Mouse (Mus musculus) hindbrain, embryonic 13.5 days (tissue): ENCODE data around the gene Gpr84. TPM values are rescaled to one million over a fixed set of nuclear protein-coding genes. Genes with fewer than 3 reads are reported as not detected.

Experiments used
- ATAC-seq: fragments of 200-750 bp; cut with Nextera tagmentation; 2 replicates; pipeline ENCODE4 v1.8.0; 2017; ENCODE audit warnings: moderate TSS enrichment; ENCODE audit not compliant: low FRiP score
- H3K27ac ChIP-seq: fragments of 300-500 bp; sonication (generic); 2 replicates; pipeline ENCODE4 v1.5.1; 2015; ENCODE audit warnings: inconsistent platforms, mild to moderate bottlenecking, moderate library complexity
- H3K27me3 ChIP-seq: fragments of 300-500 bp; sonication (generic); 2 replicates; pipeline ENCODE4 v1.6.1; 2015; ENCODE audit warnings: mild to moderate bottlenecking, inconsistent platforms
- H3K36me3 ChIP-seq: fragments of 300-500 bp; sonication (generic); 2 replicates; pipeline ENCODE4 v1.6.1; 2015; ENCODE audit warnings: mild to moderate bottlenecking, inconsistent platforms
- H3K4me1 ChIP-seq: fragments of 300-500 bp; sonication (generic); replicated peaks from 2 replicates; pipeline ENCODE4 v1.6.1; 2015; ENCODE audit warnings: inconsistent platforms
- H3K4me2 ChIP-seq: fragments of 300-500 bp; sonication (generic); 2 replicates; pipeline ENCODE4 v1.6.1; 2015; ENCODE audit warnings: inconsistent platforms, mild to moderate bottlenecking, moderate library complexity
- H3K4me3 ChIP-seq: fragments of 300-500 bp; sonication (generic); 2 replicates; pipeline ENCODE4 v1.5.1; 2015; ENCODE audit warnings: mild to moderate bottlenecking, inconsistent platforms
- H3K9ac ChIP-seq: fragments of 300-500 bp; sonication (generic); 2 replicates; pipeline ENCODE4 v1.6.1; 2015; ENCODE audit warnings: mild to moderate bottlenecking, inconsistent platforms
- H3K9me3 ChIP-seq: fragments of 300-500 bp; sonication (generic); 2 replicates; pipeline ENCODE4 v1.6.1; 2016; ENCODE audit warnings: inconsistent platforms
- WGBS: fragments of 180-500 bp; shearing (Covaris S2); methylation state at CpG from one replicate; pipeline ENCODE4 v1.1.7; 2015; 5-methylcytosine and 5-hydroxymethylcytosine counted together
- microRNA counts: library from miRNA; unstranded; fragments of <30 nt; microRNA quantifications from one replicate; lab custom pipeline; 2016
- microRNA-seq: library from miRNA; unstranded; fragments of <30 nt; microRNA quantifications from one replicate; pipeline ENCODE4, GENCODE M21; 2016
- polyA plus RNA-seq: library from polyadenylated mRNA; unstranded; fragments of >200 nt; fragmentation: Nextera tagmentation; extraction: Ambion mirVana; gene quantifications from 2 replicates; pipeline ENCODE4 v1.2.1, GENCODE M21; 2015

Gene Gpr84
- polyA plus RNA-seq, 1 experiment from 2014 or later: 0.34 TPM

DNA sequence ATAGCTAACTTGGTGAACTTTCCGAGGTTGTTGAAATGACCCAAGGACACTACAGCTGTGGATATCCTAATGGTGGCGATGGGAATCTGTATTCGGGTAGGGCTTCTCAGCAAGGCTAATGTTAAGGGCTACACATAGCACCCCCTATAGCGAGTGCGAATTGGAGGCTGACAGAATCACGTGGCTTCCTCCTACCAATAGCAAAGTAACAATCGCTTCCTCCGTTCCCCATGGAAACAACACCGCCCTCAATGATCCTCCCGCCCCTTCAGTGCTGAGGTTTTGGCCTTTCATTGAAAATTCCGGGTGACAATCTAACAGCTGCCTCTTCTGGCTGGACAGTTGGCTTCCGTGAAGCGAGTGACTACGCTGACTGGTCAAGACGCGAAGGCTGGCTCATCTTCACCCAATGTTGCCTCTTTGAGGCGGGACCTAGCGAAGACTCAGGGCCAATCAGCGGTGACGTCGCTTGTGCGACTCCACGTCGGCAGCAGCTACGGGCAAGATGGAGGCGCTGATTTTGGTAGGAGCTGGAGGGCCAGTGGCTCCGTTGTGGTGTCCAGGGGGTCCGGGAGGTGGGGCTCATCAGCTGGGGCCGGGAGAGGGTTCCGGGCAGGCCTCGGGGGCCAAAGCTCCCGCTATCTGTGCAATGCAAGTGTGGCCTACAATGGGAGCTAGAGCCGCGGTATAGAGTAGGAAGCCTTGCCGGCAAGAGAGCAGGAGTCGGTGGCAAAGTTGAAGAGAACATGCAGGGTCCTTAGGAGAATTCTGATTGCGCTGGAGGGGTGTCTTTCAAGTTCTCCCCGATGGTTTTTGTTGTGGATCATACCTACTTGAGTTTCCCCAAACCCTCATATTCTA, 37.8 kb downstream of the Gpr84 start, which contains the start of gene Copz1:
Gene Copz1 (plus strand): TSS at position 296 of the 861 bp plus-strand sequence.
- ATAC-seq: peak; percentile 100
- peak within 1 kb of the TSS; percentile 81 for H3K4me3 ChIP-seq
- 0 out of 2 replicates have a peak, but pooled peaks cover 3% of the 10 kb centered on the region for H3K27me3 ChIP-seq
- peak within 1 kb of the TSS; percentile 87 for H3K9ac ChIP-seq
- peaks cover 16% of the 10 kb centered on the region for H3K4me1 ChIP-seq
- H3K36me3 ChIP-seq: no peaks in the 10 kb centered on the region
- H3K9me3 ChIP-seq: no peaks in the 10 kb centered on the region
- peak within 1 kb of the TSS; percentile 78 for H3K4me2 ChIP-seq
- WGBS: under 1% methylated on average over 38 of the region's 38 CpGs
- H3K27ac ChIP-seq: peak within 1 kb of the TSS; percentile 79

DNA sequence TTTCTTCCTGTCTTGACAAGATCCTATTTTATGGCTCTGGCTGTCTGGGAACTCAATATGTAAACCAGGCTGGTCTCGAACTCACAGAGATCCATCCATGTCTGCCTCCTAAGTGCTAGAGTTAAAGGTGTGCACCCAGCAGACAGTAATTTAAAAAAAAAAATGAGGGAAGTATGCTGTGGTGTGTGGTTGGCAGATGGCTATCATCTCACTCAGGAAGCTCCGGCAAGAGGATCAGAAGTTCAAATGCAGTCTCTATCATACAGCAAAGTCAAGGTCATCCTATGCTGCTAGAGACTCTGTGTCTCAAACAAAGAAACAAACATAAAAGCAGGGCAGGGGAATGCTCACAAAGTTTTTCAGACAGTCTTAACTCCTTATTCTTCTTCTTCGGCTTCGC, 41.5 kb downstream of the Gpr84 start:
- no peak overlapping the region for H3K9ac ChIP-seq
- H3K27ac ChIP-seq: no peak overlapping the region
- no peak overlapping the region for H3K4me2 ChIP-seq
- 0 out of 2 replicates have a peak, but pooled peaks cover 3% of the 10 kb centered on the region for H3K27me3 ChIP-seq
- no peak overlapping the region for H3K4me3 ChIP-seq
- no peaks in the 10 kb centered on the region for H3K36me3 ChIP-seq
- WGBS: 87% methylated on average over 4 of the region's 4 CpGs
- H3K4me1 ChIP-seq: peaks cover 8% of the 10 kb centered on the region
- H3K9me3 ChIP-seq: no peaks in the 10 kb centered on the region
- ATAC-seq: no peak

DNA sequence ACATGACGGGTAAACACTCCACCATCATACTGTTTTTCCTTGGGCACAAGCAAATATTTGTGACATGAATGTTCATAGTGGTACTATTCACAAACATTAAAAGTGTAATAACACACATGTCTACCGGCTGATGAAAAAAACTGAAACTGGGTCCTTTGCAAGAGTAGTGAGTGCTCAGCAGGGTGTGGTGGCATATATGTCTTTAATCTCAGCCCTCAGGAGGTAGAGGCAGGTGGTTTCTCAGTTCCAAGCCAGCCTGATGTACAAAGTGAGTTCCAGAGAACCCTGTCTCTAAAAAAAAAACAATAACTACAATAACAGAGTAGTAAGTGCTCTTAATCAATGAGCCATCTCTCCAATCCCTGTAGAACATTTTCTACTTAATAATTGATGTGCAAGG, 45.6 kb downstream of the Gpr84 start:
- H3K9me3 ChIP-seq: no peaks in the 10 kb centered on the region
- H3K27me3 ChIP-seq: 0 out of 2 replicates have a peak, but pooled peaks cover 3% of the 10 kb centered on the region
- no peak for ATAC-seq
- H3K4me2 ChIP-seq: no peak overlapping the region
- H3K36me3 ChIP-seq: no peaks in the 10 kb centered on the region
- no peak overlapping the region for H3K9ac ChIP-seq
- H3K4me1 ChIP-seq: no peaks in the 10 kb centered on the region
- H3K27ac ChIP-seq: no peak overlapping the region
- 92% methylated on average over 2 of the region's 2 CpGs for WGBS
- no peak overlapping the region for H3K4me3 ChIP-seq

DNA sequence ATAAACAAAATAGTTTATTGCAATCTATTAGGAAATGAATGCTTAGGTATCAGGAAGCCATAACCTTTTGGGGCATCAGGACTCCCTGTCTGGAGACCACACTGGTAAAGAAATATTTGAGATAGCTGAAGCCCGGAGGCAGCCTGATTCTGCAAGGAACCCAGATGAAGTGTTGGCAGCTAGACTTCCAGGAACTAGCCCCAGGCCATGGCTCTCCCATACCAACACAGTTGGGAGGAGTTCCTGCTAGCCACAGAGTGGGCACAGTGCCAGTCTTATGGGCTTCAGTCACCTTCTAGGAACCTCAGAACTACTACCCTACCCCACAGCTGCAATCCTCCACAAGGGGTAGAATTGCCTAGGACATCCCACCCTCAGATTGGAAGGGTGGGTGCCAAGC, 50.4 kb downstream of the Gpr84 start:
- Histone ChIP-seq H3K9ac (no peak overlapping the region), H3K27me3 (peaks cover 25% of the 10 kb centered on the region), H3K9me3 (no peaks in the 10 kb centered on the region), H3K4me2 (no peak overlapping the region), H3K36me3 (no peaks in the 10 kb centered on the region), H3K27ac (no peak overlapping the region), H3K4me1 (peaks cover 11% of the 10 kb centered on the region), H3K4me3 (no peak overlapping the region)
- ATAC-seq: no peak
- WGBS: 82% methylated on average over 1 of the region's 1 CpGs

DNA sequence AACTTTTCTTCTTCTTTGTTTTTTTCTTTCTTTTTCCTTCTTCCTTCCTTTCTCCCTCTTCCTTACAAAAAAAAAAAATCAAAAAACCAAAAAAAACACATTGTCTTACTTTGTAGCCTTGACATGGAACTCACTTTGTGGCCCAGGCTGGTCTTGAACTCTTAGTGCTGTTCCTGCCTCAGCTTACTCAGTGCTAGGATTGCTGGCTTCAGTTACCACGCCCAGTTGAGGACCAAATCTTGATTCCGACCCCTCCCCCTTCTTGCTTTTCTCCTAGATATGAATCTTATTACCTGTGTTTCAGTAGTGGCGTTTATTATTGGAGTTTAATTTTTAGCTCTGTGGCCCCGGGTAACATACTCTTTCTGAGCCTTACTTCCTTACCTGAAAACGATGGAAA, 51.2 kb downstream of the Gpr84 start:
- H3K9ac ChIP-seq: no peak overlapping the region
- peaks cover 16% of the 10 kb centered on the region for H3K4me1 ChIP-seq
- 84% methylated on average over 5 of the region's 5 CpGs for WGBS
- peaks cover 34% of the 10 kb centered on the region for H3K27me3 ChIP-seq
- no peaks in the 10 kb centered on the region for H3K9me3 ChIP-seq
- H3K4me2 ChIP-seq: no peak overlapping the region
- ATAC-seq: no peak
- no peak overlapping the region for H3K27ac ChIP-seq
- no peak overlapping the region for H3K4me3 ChIP-seq
- no peaks in the 10 kb centered on the region for H3K36me3 ChIP-seq

MicroRNAs encoded within 50 kb of the gene (microRNA counts, 519-probe panel; counts per million panel counts)
- microRNA mmu-miR-148b (lab: Ali Mortazavi, UCI): 4,282 counts per million, percentile 71 among the panel's probes with 10 or more counts

Small RNAs within 50 kb of the gene (microRNA-seq; reads per million reads assigned to microRNA genes)
- gene Mir148b: 172 reads per million, percentile 57 among the genes with 10 or more reads in this experiment
- gene Mir6963: not detected

Other genes starting within 250 kb of the Gpr84 start
- 40.7 and 41.2 TPM in 2 replicates for gene Smug1, start 143.5 kb downstream of the Gpr84 start, polyA plus RNA-seq
- 143 and 144 TPM in 2 replicates for gene Cbx5, start 70.8 kb downstream of the Gpr84 start, polyA plus RNA-seq
- 901 and 926 TPM in 2 replicates for gene Hnrnpa1, start 70.2 kb downstream of the Gpr84 start, polyA plus RNA-seq
- gene Nfe2, start 52.2 kb downstream of the Gpr84 start, polyA plus RNA-seq: 1.1 and 1.4 TPM in 2 replicates
- gene Copz1, start 37.9 kb downstream of the Gpr84 start, polyA plus RNA-seq: 219 and 222 TPM in 2 replicates
- gene Zfp385a, start 29.5 kb upstream of the Gpr84 start, polyA plus RNA-seq: 18.6 and 19.9 TPM in 2 replicates
- 8.6 and 8.9 TPM in 2 replicates for gene Itga5, start 56.2 kb upstream of the Gpr84 start, polyA plus RNA-seq
- gene Gtsf1, start 119.9 kb upstream of the Gpr84 start, polyA plus RNA-seq: not detected in 2 replicates
- gene Gtsf2, start 137.9 kb upstream of the Gpr84 start, polyA plus RNA-seq: not detected in 2 replicates
- gene Nckap1l, start 143.2 kb upstream of the Gpr84 start, polyA plus RNA-seq: 1.7 and 2.3 TPM in 2 replicates
- gene Pde1b, start 192.4 kb upstream of the Gpr84 start, polyA plus RNA-seq: 81.6 and 84.0 TPM in 2 replicates
- gene Ppp1r1a, start 227.4 kb upstream of the Gpr84 start, polyA plus RNA-seq: 99.2 and 101 TPM in 2 replicates